ENCODE assay signal across 12 mouse cellular contexts in genomic region chr11:119666567-119667108, GRCm38 (mm10).
DNase-seq lines count a peak whose midpoint lies in the region; ATAC-seq lines count a peak whose summit lies in the region.
"Had no signal": no experiment of that assay in that cellular context is flagged by ENCODE, and none has a peak within 500 bp of the region (broad histone marks: within the 10 kb centered on the region; RNA-seq: fewer than 3 reads in every experiment).

No protein-coding gene starts in this region.

- no peaks in the 10 kb centered on the region for H3K36me3 ChIP-seq in heart, embryonic 13.5 days
- H3K36me3 ChIP-seq in midbrain, embryonic 11.5 days (ENCODE audit: control insufficient read depth, insufficient read depth, low read length), result no peaks in the 10 kb centered on the region
- H3K36me3 ChIP-seq in midbrain, embryonic 14.5 days (ENCODE audit: control insufficient read depth, insufficient read depth, low read length), result no peaks in the 10 kb centered on the region
- H3K36me3 ChIP-seq in midbrain, embryonic 12.5 days, result no peaks in the 10 kb centered on the region

- 0 out of 2 replicates have a peak overlapping the region, but pooled peaks have one; percentile 17 for H3K9ac ChIP-seq in heart, embryonic 13.5 days
- H3K9ac ChIP-seq in midbrain, embryonic 11.5 days (ENCODE audit: low read length), result no peak overlapping the region
- no peak overlapping the region for H3K9ac ChIP-seq in midbrain, embryonic 14.5 days (replicated peaks; ENCODE audit: low read length)
- H3K9ac ChIP-seq in midbrain, embryonic 12.5 days (replicated peaks), result no peak overlapping the region

- H3K27me3 ChIP-seq in heart, embryonic 13.5 days (replicated peaks), result no peaks in the 10 kb centered on the region
- H3K27me3 ChIP-seq in midbrain, embryonic 11.5 days (ENCODE audit: control insufficient read depth, insufficient read depth, low read length), result no peaks in the 10 kb centered on the region
- H3K27me3 ChIP-seq in midbrain, embryonic 14.5 days (ENCODE audit: control insufficient read depth, insufficient read depth, low read length), result no peaks in the 10 kb centered on the region
- H3K27me3 ChIP-seq in midbrain, embryonic 12.5 days, result no peaks in the 10 kb centered on the region

- intact Hi-C loops in heart, postnatal 25 days (cut with DNase I), result no loop called here

- peak overlapping the region; percentile 21 for H3K27ac ChIP-seq in heart, embryonic 13.5 days (replicated peaks)
- 0 out of 2 replicates have a peak overlapping the region, but pooled peaks have one; percentile 3 for H3K27ac ChIP-seq in midbrain, embryonic 11.5 days (ENCODE audit: low read depth, low read length)
- no peak overlapping the region for H3K27ac ChIP-seq in midbrain, embryonic 14.5 days (replicated peaks; ENCODE audit: low read depth, low read length)
- 0 out of 2 replicates have a peak overlapping the region, but pooled peaks have one; percentile 11 for H3K27ac ChIP-seq in midbrain, embryonic 12.5 days (replicated peaks)

- H3K4me1 ChIP-seq in heart, embryonic 13.5 days, result peaks cover 68% of the 10 kb centered on the region
- no peaks in the 10 kb centered on the region; the same call in 1 of the 2 replicates for H3K4me1 ChIP-seq in midbrain, embryonic 11.5 days (ENCODE audit: control insufficient read depth, insufficient read depth, low read length)
- H3K4me1 ChIP-seq in midbrain, embryonic 14.5 days (ENCODE audit: control insufficient read depth, insufficient read depth, low read length), result peaks cover 9% of the 10 kb centered on the region
- H3K4me1 ChIP-seq in midbrain, embryonic 12.5 days, result peaks cover 17% of the 10 kb centered on the region

- ATAC-seq in heart, embryonic 13.5 days (ENCODE audit: extremely low read depth, insufficient number of reproducible peaks, low FRiP score, low TSS enrichment), result no peak
- no peak for ATAC-seq in midbrain, embryonic 11.5 days (ENCODE audit: low FRiP score)
- no peak for ATAC-seq in midbrain, embryonic 14.5 days (ENCODE audit: low FRiP score, low TSS enrichment)
- ATAC-seq in midbrain, embryonic 12.5 days (ENCODE audit: low FRiP score, low read depth), result no peak
- ATAC-seq: CD4-positive, CD25-positive, alpha-beta regulatory T cell, adult 4 months had no signal

- H3K9me3 ChIP-seq in heart, embryonic 13.5 days, result no peaks in the 10 kb centered on the region
- H3K9me3 ChIP-seq in midbrain, embryonic 11.5 days (ENCODE audit: control insufficient read depth, low read length), result no peaks in the 10 kb centered on the region
- no peaks in the 10 kb centered on the region for H3K9me3 ChIP-seq in midbrain, embryonic 14.5 days (ENCODE audit: control insufficient read depth, low read length)
- H3K9me3 ChIP-seq in midbrain, embryonic 12.5 days, result no peaks in the 10 kb centered on the region

- H3K4me3 ChIP-seq in heart, embryonic 13.5 days, result no peak overlapping the region
- H3K4me3 ChIP-seq in midbrain, embryonic 11.5 days (ENCODE audit: low read depth, low read length), result no peak overlapping the region
- no peak overlapping the region for H3K4me3 ChIP-seq in midbrain, embryonic 14.5 days (replicated peaks; ENCODE audit: low read depth, low read length)
- H3K4me3 ChIP-seq in midbrain, embryonic 12.5 days, result no peak overlapping the region

- WGBS in heart, embryonic 13.5 days, result 8% methylated on average over 2 of the region's 2 CpGs
- WGBS in midbrain, embryonic 11.5 days, result 37% methylated on average over 2 of the region's 2 CpGs
- WGBS in midbrain, embryonic 14.5 days, result 21% methylated on average over 2 of the region's 2 CpGs
- WGBS in midbrain, embryonic 12.5 days, result 20% methylated on average over 2 of the region's 2 CpGs

- H3K4me2 ChIP-seq in heart, embryonic 13.5 days, result no peak overlapping the region
- no peak overlapping the region for H3K4me2 ChIP-seq in midbrain, embryonic 11.5 days
- H3K4me2 ChIP-seq in midbrain, embryonic 14.5 days (ENCODE audit: low read length), result no peak overlapping the region
- no peak overlapping the region for H3K4me2 ChIP-seq in midbrain, embryonic 12.5 days (replicated peaks)

- no peak for DNase-seq in heart, postnatal 25 days (ENCODE audit: low spot score)
- DNase-seq in midbrain, embryonic 11.5 days (ENCODE audit: low spot score, missing footprints), result no peak
- DNase-seq in midbrain, embryonic 14.5 days, result no peak
- DNase-seq in cerebellum, adult 11-12 months, result no peak
- DNase-seq in thymus, postnatal 4 days, result no peak
- no peak for DNase-seq in B cell, adult 2 months
- DNase-seq: cerebellum, adult 9-10 months; kidney, adult 9 months; layer of hippocampus, adult 9-11 months had no signal
